In the genomic region with DNA sequence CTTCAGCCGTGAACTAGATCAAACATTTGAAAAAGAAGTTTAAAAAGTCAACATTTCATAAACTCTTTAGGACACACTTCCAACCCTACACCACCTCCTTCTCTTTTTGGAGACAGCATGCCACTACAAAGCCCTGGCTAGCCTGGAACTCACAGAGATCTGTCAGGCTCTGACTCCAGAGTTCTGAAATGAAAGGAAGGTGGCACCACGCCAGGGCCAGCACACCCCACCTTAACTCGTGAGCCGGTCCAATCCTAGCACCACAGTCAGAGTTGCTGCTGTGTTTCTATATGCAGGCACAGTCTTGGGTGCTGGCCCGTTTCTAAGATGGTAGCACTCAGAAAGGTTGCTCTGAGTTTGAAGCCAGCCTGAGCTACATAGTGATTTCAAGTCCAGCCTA, we compare ENCODE assay signal across 37 mouse cellular contexts. TPM values are rescaled to one million over a fixed set of nuclear protein-coding genes. Genes with fewer than 3 reads are reported as not detected.
"Had no signal": no experiment of that assay in that cellular context is flagged by ENCODE, and none has a peak within 500 bp of the region (broad histone marks: within the 10 kb centered on the region; RNA-seq: fewer than 3 reads in every experiment).

No protein-coding gene starts in this region.

- ATAC-seq: liver, embryonic 12.5 days; liver, postnatal 0 days; lung, postnatal 0 days; midbrain, embryonic 13.5 days; midbrain, embryonic 15.5 days; midbrain, embryonic 16.5 days had no signal

- H3K4me3 ChIP-seq: left cerebral cortex, adult 2 months; limb, embryonic 10.5 days; limb, embryonic 12.5 days; limb, embryonic 13.5 days; limb, embryonic 15.5 days; liver, embryonic 12.5 days; liver, embryonic 13.5 days; liver, embryonic 15.5 days; lung, embryonic 15.5 days; megakaryocyte, embryonic 14.5 days; midbrain, embryonic 10.5 days; midbrain, embryonic 12.5 days; midbrain, embryonic 13.5 days; midbrain, embryonic 15.5 days; myocyte had no signal

- H3K4me2 ChIP-seq: limb, embryonic 12.5 days; limb, embryonic 13.5 days; limb, embryonic 15.5 days; liver, embryonic 11.5 days; liver, embryonic 12.5 days; liver, embryonic 13.5 days; liver, embryonic 15.5 days; lung, embryonic 14.5 days; lung, embryonic 15.5 days; midbrain, embryonic 11.5 days; midbrain, embryonic 12.5 days; midbrain, embryonic 13.5 days; midbrain, embryonic 15.5 days had no signal

- H3K9me3 ChIP-seq: limb, embryonic 13.5 days; limb, embryonic 15.5 days; liver, embryonic 13.5 days; liver, embryonic 15.5 days; lung, embryonic 15.5 days; midbrain, embryonic 12.5 days; midbrain, embryonic 13.5 days; midbrain, embryonic 15.5 days had no signal

- H3K9ac ChIP-seq: limb, embryonic 12.5 days; limb, embryonic 13.5 days; limb, embryonic 15.5 days; liver, embryonic 12.5 days; liver, embryonic 13.5 days; liver, embryonic 14.5 days; liver, embryonic 15.5 days; liver, postnatal 0 days; lung, embryonic 14.5 days; lung, embryonic 15.5 days; midbrain, embryonic 12.5 days; midbrain, embryonic 13.5 days; midbrain, embryonic 15.5 days had no signal

- H3K27me3 ChIP-seq: limb, embryonic 12.5 days; limb, embryonic 13.5 days; limb, embryonic 15.5 days; lung, embryonic 15.5 days; midbrain, embryonic 12.5 days; midbrain, embryonic 13.5 days; midbrain, embryonic 15.5 days had no signal

- DNase-seq: left cerebral cortex, postnatal 4 days; liver; liver, embryonic 13.5 days; liver, postnatal 0 days; lung, adult 18-20 months; lung, adult 2 months; lung, embryonic 14.5 days; lung, postnatal 10 days; lung, postnatal 14 days; lung, postnatal 36 days; lung, postnatal 4 days; midbrain, embryonic 14.5 days had no signal

- H3K27ac ChIP-seq: left cerebral cortex, adult 2 months; limb, embryonic 10.5 days; limb, embryonic 12.5 days; limb, embryonic 13.5 days; limb, embryonic 15.5 days; liver, embryonic 12.5 days; liver, embryonic 13.5 days; liver, embryonic 14.5 days; liver, embryonic 15.5 days; lung, embryonic 15.5 days; macrophage; midbrain, embryonic 10.5 days; midbrain, embryonic 12.5 days; midbrain, embryonic 13.5 days; midbrain, embryonic 15.5 days had no signal

- H3K36me3 ChIP-seq: limb, embryonic 10.5 days; limb, embryonic 12.5 days; limb, embryonic 13.5 days; limb, embryonic 15.5 days; liver, embryonic 12.5 days; liver, embryonic 13.5 days; liver, embryonic 15.5 days; lung, embryonic 15.5 days; midbrain, embryonic 10.5 days; midbrain, embryonic 12.5 days; midbrain, embryonic 13.5 days; midbrain, embryonic 15.5 days had no signal

- H3K4me1 ChIP-seq: liver, embryonic 12.5 days; liver, embryonic 13.5 days; liver, embryonic 15.5 days; lung, embryonic 15.5 days had no signal

RNA-seq across cellular contexts. Expression of gene Chit1, which starts 6.1 kb away (rescaled TPM):
- total RNA-seq: left cerebral cortex, adult 18-20 months; left cerebral cortex, adult 2 months; left cerebral cortex, postnatal 25 days; liver, adult 2 months; megakaryocyte-erythroid progenitor cell, adult 5-6 weeks had no signal
- polyA plus RNA-seq: limb, embryonic 10.5 days; limb, embryonic 11.5 days; limb, embryonic 12.5 days; liver, adult 2 months; liver, embryonic 11.5 days; lung, embryonic 14.5 days; macrophage; midbrain, embryonic 10.5 days; midbrain, embryonic 11.5 days; midbrain, embryonic 12.5 days; midbrain, embryonic 14.5 days had no signal
